Mouse (Mus musculus): Measurements from ENCODE around the gene Tmem114. TPM values are rescaled to one million over a fixed set of nuclear protein-coding genes. Genes with fewer than 3 reads are reported as not detected.

Tmem114 gene
- polyA plus RNA-seq, 1 experiment from 2014 or later, result 0.14 TPM

- 4% methylated on average over 43 of the region's 43 CpGs for WGBS
- no peaks in the 10 kb centered on the region for H3K36me3 ChIP-seq (replicated peaks)
- peaks cover 65% of the 10 kb centered on the region for H3K27me3 ChIP-seq (ENCODE audit: poor library complexity, severe bottlenecking)
- peaks cover 12% of the 10 kb centered on the region for H3K4me1 ChIP-seq
- H3K9me3 ChIP-seq, result no peaks in the 10 kb centered on the region
- H3K27ac ChIP-seq, result no peak overlapping the region
- H3K4me3 ChIP-seq, result peak overlapping the region; percentile 43
- DNase-seq (ENCODE audit: extremely low spot score, low spot score), result no peak
Measured at GRCm38 (mm10) chr16:8424161-8424970, 570 bp downstream of the Tmem114 start.

GRCm38 (mm10) chr16:8423626-8424114 is 1.3 kb downstream of the Tmem114 start:
- H3K27ac ChIP-seq, result no peak overlapping the region
- peaks cover 65% of the 10 kb centered on the region for H3K27me3 ChIP-seq (ENCODE audit: poor library complexity, severe bottlenecking)
- no peak for DNase-seq (ENCODE audit: extremely low spot score, low spot score)
- H3K4me1 ChIP-seq, result peaks cover 12% of the 10 kb centered on the region
- WGBS, result 45% methylated on average over 7 of the region's 7 CpGs
- no peaks in the 10 kb centered on the region for H3K36me3 ChIP-seq (replicated peaks)
- H3K4me3 ChIP-seq, result no peak overlapping the region
- H3K9me3 ChIP-seq, result no peaks in the 10 kb centered on the region

DNA sequence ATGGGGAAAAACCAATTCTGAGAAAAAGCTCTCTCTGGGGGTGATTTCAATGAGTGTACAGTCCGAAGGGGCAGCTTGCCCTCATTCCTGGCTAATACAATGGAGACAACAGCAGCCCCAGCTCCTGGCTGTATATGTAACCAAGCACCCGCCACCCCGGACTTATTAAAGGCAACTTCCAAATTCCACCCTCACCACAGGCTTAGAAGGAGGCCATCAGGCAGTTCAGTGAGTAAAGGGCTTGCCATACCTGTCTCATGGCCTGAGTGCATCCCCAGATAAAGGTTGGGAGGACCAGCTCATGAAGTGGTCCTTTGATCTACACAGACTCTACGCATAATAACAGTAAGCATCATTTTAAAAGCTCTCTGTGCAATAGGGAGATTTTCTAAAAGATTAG is 4.1 kb downstream of the Tmem114 start:
- Histone ChIP-seq H3K27ac (no peak overlapping the region), H3K4me1 (peaks cover 22% of the 10 kb centered on the region), H3K9me3 (no peaks in the 10 kb centered on the region), H3K36me3 (replicated peaks) (no peaks in the 10 kb centered on the region), H3K4me3 (no peak overlapping the region), H3K27me3 (ENCODE audit: poor library complexity, severe bottlenecking) (peaks cover 45% of the 10 kb centered on the region)
- no peak for DNase-seq (ENCODE audit: extremely low spot score, low spot score)
- 91% methylated on average over 4 of the region's 4 CpGs for WGBS

- Histone ChIP-seq H3K27ac (no peak overlapping the region), H3K4me1 (peaks cover 22% of the 10 kb centered on the region), H3K9me3 (no peaks in the 10 kb centered on the region), H3K27me3 (ENCODE audit: poor library complexity, severe bottlenecking) (peaks cover 41% of the 10 kb centered on the region), H3K36me3 (replicated peaks) (no peaks in the 10 kb centered on the region), H3K4me3 (no peak overlapping the region)
- 86% methylated on average over 10 of the region's 10 CpGs for WGBS
- DNase-seq (ENCODE audit: extremely low spot score, low spot score), result no peak
Measured at GRCm38 (mm10) chr16:8420381-8420780, 4.6 kb downstream of the Tmem114 start.

DNA sequence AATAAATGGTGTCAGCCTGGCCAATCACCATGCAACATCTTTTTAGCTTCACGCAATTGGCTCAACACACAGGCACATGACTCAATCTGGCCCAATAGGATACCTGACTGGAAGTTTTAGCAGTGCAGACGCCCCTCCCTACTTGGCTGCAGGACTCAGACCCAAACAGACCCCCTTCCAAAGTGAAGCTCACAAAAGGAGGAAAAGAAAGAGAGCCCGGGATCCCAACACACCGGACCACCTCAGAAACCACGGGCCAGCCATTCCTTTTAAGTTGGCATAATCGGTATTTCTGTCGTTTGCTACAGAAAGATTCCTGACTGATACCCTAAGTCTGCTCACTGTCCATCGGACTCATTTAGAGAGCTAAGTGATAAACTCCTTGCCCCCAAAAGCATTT is 5.3 kb downstream of the Tmem114 start:
- no peak overlapping the region for H3K27ac ChIP-seq
- peaks cover 18% of the 10 kb centered on the region for H3K4me1 ChIP-seq
- H3K4me3 ChIP-seq, result no peak overlapping the region
- DNase-seq (ENCODE audit: extremely low spot score, low spot score), result no peak
- no peaks in the 10 kb centered on the region for H3K9me3 ChIP-seq
- 92% methylated on average over 8 of the region's 8 CpGs for WGBS
- H3K36me3 ChIP-seq (replicated peaks), result no peaks in the 10 kb centered on the region
- H3K27me3 ChIP-seq (ENCODE audit: poor library complexity, severe bottlenecking), result peaks cover 33% of the 10 kb centered on the region

GRCm38 (mm10) chr16:8418126-8418525 is 6.8 kb downstream of the Tmem114 start:
- H3K4me1 ChIP-seq, result peaks cover 10% of the 10 kb centered on the region
- no peaks in the 10 kb centered on the region for H3K9me3 ChIP-seq
- H3K27me3 ChIP-seq (ENCODE audit: poor library complexity, severe bottlenecking), result peaks cover 18% of the 10 kb centered on the region
- H3K27ac ChIP-seq, result no peak overlapping the region
- no peak overlapping the region for H3K4me3 ChIP-seq
- no peaks in the 10 kb centered on the region for H3K36me3 ChIP-seq (replicated peaks)
- WGBS, result 89% methylated on average over 3 of the region's 3 CpGs
- DNase-seq (ENCODE audit: extremely low spot score, low spot score), result no peak

DNA sequence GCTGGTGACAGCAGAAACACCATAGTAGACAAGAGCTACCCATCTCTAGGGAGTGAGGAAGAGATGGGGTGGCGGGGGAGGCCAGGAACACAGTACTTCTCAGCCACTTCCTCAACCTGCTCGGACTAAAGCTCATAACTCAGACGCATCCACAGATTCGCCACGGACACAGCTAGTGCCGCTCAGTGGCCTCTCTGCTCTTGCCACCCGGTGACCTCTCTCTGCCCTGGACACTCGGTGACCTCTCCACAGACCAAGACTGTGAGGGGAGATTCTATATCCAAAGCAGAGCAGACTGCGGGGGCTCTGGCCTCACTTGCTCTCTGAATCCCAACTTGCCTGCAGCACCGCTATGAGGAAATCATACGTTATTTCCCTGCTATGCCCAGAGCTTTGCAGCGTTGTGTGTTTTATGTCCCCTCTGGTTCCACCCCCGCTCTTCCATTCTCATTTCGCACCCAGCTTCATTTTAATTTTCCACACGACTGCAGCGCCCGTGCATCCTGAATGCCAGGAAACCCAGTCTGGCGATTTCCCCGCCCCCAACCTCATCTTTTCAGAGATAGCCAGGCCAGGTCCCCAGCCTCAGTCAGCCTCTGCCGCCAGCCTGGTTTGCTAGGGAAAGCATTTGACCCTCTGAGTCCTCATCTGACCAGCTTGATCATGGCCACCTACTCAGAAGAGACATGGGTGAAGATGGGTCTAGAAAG is 7.8 kb downstream of the Tmem114 start:
- H3K9me3 ChIP-seq, result no peaks in the 10 kb centered on the region
- H3K4me1 ChIP-seq, result peaks cover 10% of the 10 kb centered on the region
- H3K27me3 ChIP-seq (ENCODE audit: poor library complexity, severe bottlenecking), result peaks cover 12% of the 10 kb centered on the region; the same call in 1 of the 2 replicates
- DNase-seq (ENCODE audit: extremely low spot score, low spot score), result no peak
- 75% methylated on average over 20 of the region's 20 CpGs for WGBS
- no peak overlapping the region for H3K27ac ChIP-seq
- no peak overlapping the region for H3K4me3 ChIP-seq
- H3K36me3 ChIP-seq (replicated peaks), result no peaks in the 10 kb centered on the region

GRCm38 (mm10) chr16:8415996-8416395 is 8.9 kb downstream of the Tmem114 start:
- Histone ChIP-seq H3K4me1 (peaks cover 10% of the 10 kb centered on the region), H3K27ac (no peak overlapping the region), H3K36me3 (replicated peaks) (no peaks in the 10 kb centered on the region), H3K9me3 (no peaks in the 10 kb centered on the region), H3K27me3 (ENCODE audit: poor library complexity, severe bottlenecking) (peaks cover 12% of the 10 kb centered on the region; the same call in 1 of the 2 replicates), H3K4me3 (no peak overlapping the region)
- no peak for DNase-seq (ENCODE audit: extremely low spot score, low spot score)
- WGBS, result 86% methylated on average over 8 of the region's 8 CpGs

DNA sequence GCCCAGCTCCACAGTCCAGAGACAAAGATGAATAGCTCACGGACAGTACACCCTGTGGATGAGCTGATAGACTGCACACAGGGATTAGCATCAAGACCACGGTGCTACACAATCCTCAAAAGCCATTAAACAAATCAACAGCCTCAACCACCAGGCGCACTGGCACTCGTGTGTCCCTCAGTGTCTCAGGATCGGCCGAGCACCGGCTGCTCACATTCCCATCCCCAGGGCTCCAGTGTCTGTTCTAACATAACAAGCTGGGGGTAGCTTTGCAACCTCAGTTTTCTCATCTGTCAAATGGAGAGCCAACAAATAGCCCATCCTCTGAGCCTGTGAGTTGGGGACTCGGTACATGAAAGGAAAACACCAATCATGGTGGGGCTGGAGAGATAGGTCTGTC is 11.5 kb downstream of the Tmem114 start:
- Histone ChIP-seq H3K9me3 (no peaks in the 10 kb centered on the region), H3K27ac (no peak overlapping the region), H3K4me1 (peaks cover 16% of the 10 kb centered on the region), H3K36me3 (replicated peaks) (no peaks in the 10 kb centered on the region), H3K4me3 (no peak overlapping the region), H3K27me3 (ENCODE audit: poor library complexity, severe bottlenecking) (peaks cover 30% of the 10 kb centered on the region)
- WGBS, result 87% methylated on average over 8 of the region's 8 CpGs
- no peak for DNase-seq (ENCODE audit: extremely low spot score, low spot score)

DNA sequence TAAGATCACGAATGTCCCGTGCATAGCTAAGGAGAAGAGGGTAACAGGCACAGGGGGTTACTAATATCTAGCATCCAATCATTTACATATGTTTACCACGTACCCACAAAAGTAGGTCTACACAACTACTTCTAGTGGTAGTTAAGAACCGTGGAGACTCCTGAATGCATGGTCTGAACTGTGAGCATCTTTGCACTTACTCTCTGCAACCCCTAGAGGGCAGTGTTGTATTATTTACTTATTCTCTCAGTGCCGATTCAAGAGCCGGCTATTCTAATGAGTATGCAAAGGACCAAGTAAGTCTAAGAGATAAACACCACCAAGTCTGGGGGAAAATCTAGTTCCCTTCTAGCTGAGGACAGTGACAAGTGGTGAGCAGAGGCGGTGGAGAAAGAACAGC is 12.7 kb downstream of the Tmem114 start:
- no peaks in the 10 kb centered on the region for H3K9me3 ChIP-seq
- no peak overlapping the region for H3K4me3 ChIP-seq
- WGBS, result 11% methylated on average over 7 of the region's 7 CpGs
- DNase-seq (ENCODE audit: extremely low spot score, low spot score), result peak; percentile 21
- H3K27ac ChIP-seq, result no peak overlapping the region
- H3K36me3 ChIP-seq (replicated peaks), result no peaks in the 10 kb centered on the region
- H3K27me3 ChIP-seq (ENCODE audit: poor library complexity, severe bottlenecking), result peaks cover 41% of the 10 kb centered on the region
- peaks cover 11% of the 10 kb centered on the region for H3K4me1 ChIP-seq

- peaks cover 45% of the 10 kb centered on the region for H3K27me3 ChIP-seq (ENCODE audit: poor library complexity, severe bottlenecking)
- peak overlapping the region; percentile 19 for H3K4me3 ChIP-seq
- no peak for DNase-seq (ENCODE audit: extremely low spot score, low spot score)
- H3K27ac ChIP-seq, result no peak overlapping the region
- no peaks in the 10 kb centered on the region for H3K36me3 ChIP-seq (replicated peaks)
- no peaks in the 10 kb centered on the region for H3K9me3 ChIP-seq
- 23% methylated on average over 10 of the region's 10 CpGs for WGBS
- 0 out of 2 replicates have a peak, but pooled peaks cover 6% of the 10 kb centered on the region for H3K4me1 ChIP-seq
Measured at GRCm38 (mm10) chr16:8409197-8409596, 15.7 kb downstream of the Tmem114 start.

- no peaks in the 10 kb centered on the region for H3K9me3 ChIP-seq
- peaks cover 39% of the 10 kb centered on the region for H3K27me3 ChIP-seq (ENCODE audit: poor library complexity, severe bottlenecking)
- H3K4me1 ChIP-seq, result peaks cover 11% of the 10 kb centered on the region
- peak; percentile 64 for DNase-seq (ENCODE audit: extremely low spot score, low spot score)
- 3% methylated on average over 6 of the region's 6 CpGs for WGBS
- no peak overlapping the region for H3K4me3 ChIP-seq
- H3K27ac ChIP-seq, result no peak overlapping the region
- no peaks in the 10 kb centered on the region for H3K36me3 ChIP-seq (replicated peaks)
Measured at GRCm38 (mm10) chr16:8406708-8407107, 18.2 kb downstream of the Tmem114 start.

DNA sequence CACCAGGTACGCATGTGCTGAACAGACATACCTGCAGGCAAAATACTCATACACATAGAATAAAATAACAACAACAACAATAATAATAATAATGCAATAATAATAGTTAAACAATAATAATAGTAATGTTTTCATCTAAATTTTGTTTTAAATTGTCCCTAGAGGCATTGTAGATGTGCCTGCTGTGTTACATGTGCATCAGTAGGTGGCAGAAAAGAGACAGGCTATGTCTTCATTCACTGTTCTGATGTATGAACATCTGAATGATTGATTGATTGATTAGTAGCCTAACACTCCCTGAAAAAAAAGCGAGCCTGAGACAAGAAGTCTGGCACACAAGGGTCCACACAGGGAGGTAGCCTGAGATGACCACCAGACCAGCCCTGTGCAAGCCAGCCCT is 22.3 kb downstream of the Tmem114 start:
- 77% methylated on average over 2 of the region's 2 CpGs for WGBS
- no peak overlapping the region for H3K4me3 ChIP-seq
- DNase-seq (ENCODE audit: extremely low spot score, low spot score), result no peak
- H3K36me3 ChIP-seq (replicated peaks), result no peaks in the 10 kb centered on the region
- H3K27ac ChIP-seq, result no peak overlapping the region
- peaks cover 16% of the 10 kb centered on the region for H3K4me1 ChIP-seq
- H3K9me3 ChIP-seq, result no peaks in the 10 kb centered on the region
- peaks cover 8% of the 10 kb centered on the region; the same call in 1 of the 2 replicates for H3K27me3 ChIP-seq (ENCODE audit: poor library complexity, severe bottlenecking)

Measured in forebrain, embryonic 10.5 days (tissue).